In genomic region chr12:116648584-116649206, GRCm38 (mm10) we compare ENCODE assay signal across 8 mouse cellular contexts.
DNase-seq lines count a peak whose midpoint lies in the region; ATAC-seq lines count a peak whose summit lies in the region.

No protein-coding gene starts in this region.

- no peak overlapping the region for H3K4me3 ChIP-seq in heart, embryonic 15.5 days
- H3K4me3 ChIP-seq in heart, embryonic 12.5 days, result no peak overlapping the region
- H3K4me3 ChIP-seq in forebrain, embryonic 10.5 days, result no peak overlapping the region

- H3K4me2 ChIP-seq in heart, embryonic 15.5 days, result no peak overlapping the region
- no peak overlapping the region for H3K4me2 ChIP-seq in heart, embryonic 12.5 days

- WGBS in heart, embryonic 15.5 days, result 58% methylated on average over 4 of the region's 4 CpGs
- WGBS in heart, embryonic 12.5 days, result 53% methylated on average over 4 of the region's 4 CpGs
- WGBS in forebrain, embryonic 10.5 days, result 72% methylated on average over 4 of the region's 4 CpGs

- no peak overlapping the region for H3K9ac ChIP-seq in heart, embryonic 15.5 days
- no peak overlapping the region for H3K9ac ChIP-seq in heart, embryonic 12.5 days

- DNase-seq in adrenal gland, adult 18-20 months (ENCODE audit: low spot score in 2 of 2), result peak; percentile 14 to 32
- DNase-seq in forebrain, embryonic 10.5 days (ENCODE audit: extremely low spot score, low spot score), result peak; percentile 42
- peak; percentile 11 for DNase-seq in kidney, postnatal 14 days
- peak; percentile 48 for DNase-seq in lung, postnatal 10 days
- peak; percentile 57 for DNase-seq in right cerebral cortex, postnatal 25 days
- no peak for DNase-seq in ovary, adult 18-20 months (ENCODE audit: low spot score)

- H3K27me3 ChIP-seq in heart, embryonic 15.5 days, result no peaks in the 10 kb centered on the region
- 0 out of 2 replicates have a peak, but pooled peaks cover 3% of the 10 kb centered on the region for H3K27me3 ChIP-seq in heart, embryonic 12.5 days (replicated peaks)
- no peaks in the 10 kb centered on the region for H3K27me3 ChIP-seq in forebrain, embryonic 10.5 days (ENCODE audit: poor library complexity, severe bottlenecking)

- H3K4me1 ChIP-seq in heart, embryonic 15.5 days (replicated peaks), result no peaks in the 10 kb centered on the region
- H3K4me1 ChIP-seq in heart, embryonic 12.5 days (replicated peaks), result no peaks in the 10 kb centered on the region
- no peaks in the 10 kb centered on the region for H3K4me1 ChIP-seq in forebrain, embryonic 10.5 days

- peak; percentile 33; the same call in 1 of the 2 replicates for ATAC-seq in heart, embryonic 15.5 days (replicated peaks; ENCODE audit: insufficient number of reproducible peaks, insufficient read depth, low FRiP score, low read depth)
- no peak; the same call in 1 of the 2 replicates for ATAC-seq in heart, embryonic 12.5 days (ENCODE audit: insufficient number of reproducible peaks, low FRiP score)

- H3K36me3 ChIP-seq in heart, embryonic 15.5 days, result no peaks in the 10 kb centered on the region
- H3K36me3 ChIP-seq in heart, embryonic 12.5 days, result no peaks in the 10 kb centered on the region
- no peaks in the 10 kb centered on the region for H3K36me3 ChIP-seq in forebrain, embryonic 10.5 days (replicated peaks)

- no peaks in the 10 kb centered on the region for H3K9me3 ChIP-seq in heart, embryonic 15.5 days (replicated peaks)
- no peaks in the 10 kb centered on the region for H3K9me3 ChIP-seq in heart, embryonic 12.5 days (replicated peaks)
- H3K9me3 ChIP-seq in forebrain, embryonic 10.5 days, result no peaks in the 10 kb centered on the region

- no peak overlapping the region for H3K27ac ChIP-seq in heart, embryonic 15.5 days
- no peak overlapping the region for H3K27ac ChIP-seq in heart, embryonic 12.5 days (ENCODE audit: poor library complexity, severe bottlenecking)
- H3K27ac ChIP-seq in forebrain, embryonic 10.5 days, result no peak overlapping the region
